Mouse (Mus musculus): ENCODE results near the gene Pde10a. TPM values are rescaled to one million over a fixed set of nuclear protein-coding genes. Genes with fewer than 3 reads are reported as not detected.

Pde10a gene
- polyA plus RNA-seq, 1 experiment from 2014 or later: 1.4 TPM

DNA sequence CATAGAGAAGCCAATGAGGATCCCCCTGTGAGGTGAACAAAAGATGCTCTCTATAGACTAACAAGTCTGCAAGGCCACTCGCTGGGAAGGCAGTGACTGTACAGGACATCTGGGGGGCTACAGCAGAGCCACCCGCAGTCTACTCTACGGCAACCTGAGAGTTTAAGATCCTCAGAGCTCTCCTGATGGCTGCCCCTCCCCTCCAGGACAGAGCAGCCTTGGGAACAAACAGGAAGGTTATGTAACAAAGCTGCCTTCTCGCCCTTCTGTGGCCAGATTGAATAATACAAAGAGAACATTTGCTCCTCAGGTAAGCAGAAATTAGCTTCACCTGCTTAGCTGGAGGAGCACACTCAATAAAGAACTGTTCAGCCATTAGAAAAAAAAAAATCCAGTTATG is 7.4 kb downstream of the Pde10a start:
- no peaks in the 10 kb centered on the region for H3K9me3 ChIP-seq
- H3K27ac ChIP-seq: no peak overlapping the region
- WGBS: 67% methylated on average over 4 of the region's 4 CpGs
- H3K36me3 ChIP-seq: no peaks in the 10 kb centered on the region
- no peak overlapping the region for H3K4me3 ChIP-seq (replicated peaks)
- ATAC-seq: no peak
- H3K4me2 ChIP-seq (replicated peaks): no peak overlapping the region
- H3K4me1 ChIP-seq (replicated peaks): no peaks in the 10 kb centered on the region
- no peak overlapping the region for H3K9ac ChIP-seq
- peaks cover 7% of the 10 kb centered on the region for H3K27me3 ChIP-seq (replicated peaks)

DNA sequence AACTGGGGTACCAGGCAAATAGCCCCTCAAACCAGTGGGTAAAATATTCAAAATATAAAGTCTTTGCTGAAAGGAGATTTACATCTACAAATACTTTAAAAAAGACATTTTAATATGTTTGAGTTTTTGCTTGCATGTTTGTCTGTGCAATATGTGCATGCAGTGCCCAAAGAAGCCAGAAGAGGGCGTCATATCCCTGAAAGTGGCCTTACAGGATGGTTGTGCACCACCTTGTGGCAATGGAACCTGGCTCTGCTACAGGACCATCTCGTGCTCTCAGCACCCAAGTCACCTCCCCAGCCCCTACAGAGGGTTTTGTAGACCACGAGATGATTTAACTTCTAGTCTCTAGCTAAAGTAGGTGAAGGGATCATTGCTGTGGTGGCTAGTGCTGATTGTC is 8.7 kb downstream of the Pde10a start:
- Histone ChIP-seq H3K9me3 (no peaks in the 10 kb centered on the region), H3K27ac (no peak overlapping the region), H3K4me1 (replicated peaks) (no peaks in the 10 kb centered on the region), H3K4me2 (replicated peaks) (no peak overlapping the region), H3K36me3 (no peaks in the 10 kb centered on the region), H3K4me3 (replicated peaks) (no peak overlapping the region), H3K27me3 (replicated peaks) (no peaks in the 10 kb centered on the region), H3K9ac (no peak overlapping the region)
- 40% methylated on average over 3 of the region's 3 CpGs for WGBS
- ATAC-seq: no peak

DNA sequence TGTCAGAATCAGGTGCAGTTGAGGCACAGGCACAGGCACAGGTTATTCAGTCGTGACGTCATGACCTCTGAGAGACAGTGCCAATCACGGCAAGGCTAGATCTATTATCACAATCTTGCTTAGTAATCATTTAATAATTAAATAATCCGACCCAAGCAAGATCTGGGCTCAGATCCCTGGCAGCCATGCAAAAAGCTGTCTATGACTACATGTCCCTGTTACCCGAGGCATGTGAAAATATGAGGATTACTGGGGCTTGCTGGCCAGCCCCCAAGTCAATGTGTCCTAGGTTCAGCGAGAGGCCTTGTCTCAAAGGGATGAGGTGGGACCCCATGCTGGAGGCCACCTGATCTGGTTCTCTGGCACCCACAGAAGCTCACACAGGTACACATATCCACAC is 11.3 kb downstream of the Pde10a start:
- H3K9ac ChIP-seq: no peak overlapping the region
- H3K4me2 ChIP-seq (replicated peaks): no peak overlapping the region
- no peaks in the 10 kb centered on the region for H3K27me3 ChIP-seq (replicated peaks)
- ATAC-seq: no peak
- no peak overlapping the region for H3K4me3 ChIP-seq (replicated peaks)
- no peaks in the 10 kb centered on the region for H3K9me3 ChIP-seq
- H3K4me1 ChIP-seq (replicated peaks): no peaks in the 10 kb centered on the region
- H3K36me3 ChIP-seq: no peaks in the 10 kb centered on the region
- 74% methylated on average over 6 of the region's 6 CpGs for WGBS
- no peak overlapping the region for H3K27ac ChIP-seq

DNA sequence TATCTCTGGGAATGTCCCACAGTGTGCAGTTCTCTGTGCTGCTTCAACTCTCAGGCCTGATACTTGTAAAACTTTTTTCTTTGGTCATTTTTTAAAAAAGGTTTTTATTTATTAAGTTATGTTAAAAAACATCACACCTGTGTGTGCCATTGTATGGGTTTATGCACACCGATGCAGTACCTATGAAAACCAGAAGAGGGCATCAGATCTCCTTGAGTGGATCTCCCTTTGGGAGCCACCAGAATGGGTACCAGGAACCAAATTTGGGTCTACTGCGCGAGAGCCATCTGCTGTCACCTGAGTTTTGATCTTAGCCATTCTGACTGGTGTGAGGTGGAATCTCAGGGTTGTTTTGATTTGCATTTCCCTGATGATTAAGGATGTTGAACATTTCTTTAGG is 12.9 kb downstream of the Pde10a start:
- no peaks in the 10 kb centered on the region for H3K9me3 ChIP-seq
- no peaks in the 10 kb centered on the region for H3K36me3 ChIP-seq
- no peak overlapping the region for H3K9ac ChIP-seq
- 71% methylated on average over 3 of the region's 3 CpGs for WGBS
- H3K27me3 ChIP-seq (replicated peaks): no peaks in the 10 kb centered on the region
- ATAC-seq: no peak
- H3K4me2 ChIP-seq (replicated peaks): no peak overlapping the region
- no peaks in the 10 kb centered on the region for H3K4me1 ChIP-seq (replicated peaks)
- no peak overlapping the region for H3K27ac ChIP-seq
- no peak overlapping the region for H3K4me3 ChIP-seq (replicated peaks)

DNA sequence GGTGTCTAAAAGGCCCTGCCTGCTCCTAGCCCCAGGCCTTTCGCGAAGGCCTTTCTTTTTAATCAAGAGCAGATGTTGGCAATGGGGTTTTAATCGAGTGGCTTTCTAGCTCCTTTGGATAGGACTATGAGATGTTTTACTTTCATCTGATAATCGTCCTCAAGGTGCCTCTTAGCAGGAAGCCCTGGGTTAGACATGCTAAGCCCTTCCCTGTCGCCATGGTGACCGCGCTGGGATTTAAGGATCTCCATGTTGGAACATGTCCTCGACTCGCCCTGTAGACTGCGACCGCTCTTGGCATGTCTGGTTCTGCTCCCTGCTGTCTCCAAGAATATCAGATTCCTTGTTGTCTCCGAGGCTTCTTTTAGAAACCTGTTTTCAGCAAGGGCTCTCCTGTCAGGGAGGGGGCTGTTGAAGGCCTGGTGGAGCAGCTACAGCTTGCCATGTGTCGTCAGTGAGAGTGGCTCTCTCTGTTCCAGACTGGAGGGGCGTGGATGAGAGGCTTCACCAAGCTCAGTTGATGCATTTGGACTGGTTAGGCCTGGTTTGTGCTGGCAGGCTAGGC is 16.9 kb downstream of the Pde10a start:
- ATAC-seq: no peak
- WGBS: 80% methylated on average over 14 of the region's 14 CpGs
- H3K9me3 ChIP-seq: no peaks in the 10 kb centered on the region
- H3K4me1 ChIP-seq (replicated peaks): no peaks in the 10 kb centered on the region
- H3K36me3 ChIP-seq: no peaks in the 10 kb centered on the region
- H3K4me3 ChIP-seq (replicated peaks): no peak overlapping the region
- no peak overlapping the region for H3K27ac ChIP-seq
- H3K4me2 ChIP-seq (replicated peaks): no peak overlapping the region
- no peak overlapping the region for H3K9ac ChIP-seq
- no peaks in the 10 kb centered on the region for H3K27me3 ChIP-seq (replicated peaks)

DNA sequence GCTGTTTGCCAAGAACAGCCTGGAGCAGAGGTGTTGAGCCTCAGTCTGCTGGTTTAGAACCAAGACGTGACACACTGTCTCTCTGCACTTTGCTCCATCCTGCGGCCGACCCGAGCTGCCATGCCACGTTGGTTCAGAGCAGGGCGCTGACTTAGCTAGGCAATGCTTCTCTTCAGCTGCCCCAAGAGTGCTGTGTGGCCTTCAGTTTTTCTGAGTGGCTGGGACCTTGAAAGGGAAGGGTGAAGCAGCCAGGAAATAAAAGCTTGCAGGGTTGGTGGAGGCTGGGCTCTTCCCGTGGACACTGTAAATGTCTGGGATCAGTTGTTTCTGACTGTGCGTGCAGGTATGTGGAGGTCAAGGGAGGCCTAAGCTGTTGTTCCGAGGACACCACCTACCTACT is 21.2 kb downstream of the Pde10a start:
- Histone ChIP-seq H3K4me1 (replicated peaks) (no peaks in the 10 kb centered on the region), H3K4me2 (replicated peaks) (no peak overlapping the region)
- 72% methylated on average over 9 of the region's 9 CpGs for whole genome bisulfite sequencing

DNA sequence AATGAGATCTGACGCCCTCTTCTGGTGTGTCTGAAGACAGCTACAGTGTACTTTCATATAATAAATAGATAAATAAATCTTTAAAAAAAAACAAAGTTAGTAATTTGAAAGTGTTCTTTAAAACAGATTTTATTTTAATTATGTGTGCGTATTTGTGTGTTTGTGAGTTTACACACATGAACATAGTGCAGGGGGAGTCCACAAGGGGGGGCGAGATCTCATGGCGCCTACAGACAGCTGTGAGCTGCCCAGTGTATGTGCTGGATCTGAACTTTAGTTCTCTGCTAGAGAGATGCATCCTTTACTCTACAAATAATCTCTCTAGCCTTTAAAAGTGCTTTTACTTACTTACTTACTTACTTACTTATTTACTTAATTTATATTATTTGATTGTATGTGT is 23.6 kb downstream of the Pde10a start:
- no peaks in the 10 kb centered on the region for H3K27me3 ChIP-seq (replicated peaks)
- no peak overlapping the region for H3K9ac ChIP-seq
- H3K27ac ChIP-seq: no peak overlapping the region
- H3K4me2 ChIP-seq (replicated peaks): no peak overlapping the region
- no peak for ATAC-seq
- no peak overlapping the region for H3K4me3 ChIP-seq (replicated peaks)
- 81% methylated on average over 4 of the region's 4 CpGs for WGBS
- H3K36me3 ChIP-seq: no peaks in the 10 kb centered on the region
- no peaks in the 10 kb centered on the region for H3K9me3 ChIP-seq
- H3K4me1 ChIP-seq (replicated peaks): no peaks in the 10 kb centered on the region

More for the DNA sequence above, 21.2 kb downstream of the Pde10a start:
- Histone ChIP-seq H3K27ac (no peak overlapping the region), H3K27me3 (replicated peaks) (no peaks in the 10 kb centered on the region), H3K9me3 (no peaks in the 10 kb centered on the region), H3K9ac (no peak overlapping the region), H3K4me3 (replicated peaks) (no peak overlapping the region), H3K36me3 (no peaks in the 10 kb centered on the region)
- ATAC-seq: no peak

DNA sequence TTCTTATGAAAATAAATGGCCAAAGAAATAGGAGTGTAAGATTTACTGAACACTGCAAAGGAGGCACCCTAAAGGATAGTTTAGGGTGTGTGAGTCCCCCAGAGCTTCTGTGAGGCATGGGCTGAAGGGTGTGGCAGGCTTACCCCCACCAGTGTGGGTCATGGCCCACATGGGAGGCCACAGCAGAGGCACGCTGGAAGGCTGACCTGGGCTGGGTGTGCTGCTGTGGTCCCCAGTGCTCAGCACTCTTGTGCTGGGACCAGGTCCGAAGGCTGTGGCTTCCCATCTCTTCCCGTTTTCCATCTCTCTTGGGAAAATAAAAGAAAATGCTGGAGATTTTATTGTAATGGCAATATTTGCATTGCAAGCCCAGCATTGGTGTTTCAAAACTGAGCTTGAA is 26.5 kb downstream of the Pde10a start:
- Histone ChIP-seq H3K9ac (no peak overlapping the region), H3K4me1 (replicated peaks) (no peaks in the 10 kb centered on the region), H3K4me2 (replicated peaks) (no peak overlapping the region), H3K27me3 (replicated peaks) (no peaks in the 10 kb centered on the region), H3K27ac (no peak overlapping the region), H3K4me3 (replicated peaks) (no peak overlapping the region), H3K9me3 (no peaks in the 10 kb centered on the region), H3K36me3 (no peaks in the 10 kb centered on the region)
- 64% methylated on average over 3 of the region's 3 CpGs for WGBS
- ATAC-seq: no peak

DNA sequence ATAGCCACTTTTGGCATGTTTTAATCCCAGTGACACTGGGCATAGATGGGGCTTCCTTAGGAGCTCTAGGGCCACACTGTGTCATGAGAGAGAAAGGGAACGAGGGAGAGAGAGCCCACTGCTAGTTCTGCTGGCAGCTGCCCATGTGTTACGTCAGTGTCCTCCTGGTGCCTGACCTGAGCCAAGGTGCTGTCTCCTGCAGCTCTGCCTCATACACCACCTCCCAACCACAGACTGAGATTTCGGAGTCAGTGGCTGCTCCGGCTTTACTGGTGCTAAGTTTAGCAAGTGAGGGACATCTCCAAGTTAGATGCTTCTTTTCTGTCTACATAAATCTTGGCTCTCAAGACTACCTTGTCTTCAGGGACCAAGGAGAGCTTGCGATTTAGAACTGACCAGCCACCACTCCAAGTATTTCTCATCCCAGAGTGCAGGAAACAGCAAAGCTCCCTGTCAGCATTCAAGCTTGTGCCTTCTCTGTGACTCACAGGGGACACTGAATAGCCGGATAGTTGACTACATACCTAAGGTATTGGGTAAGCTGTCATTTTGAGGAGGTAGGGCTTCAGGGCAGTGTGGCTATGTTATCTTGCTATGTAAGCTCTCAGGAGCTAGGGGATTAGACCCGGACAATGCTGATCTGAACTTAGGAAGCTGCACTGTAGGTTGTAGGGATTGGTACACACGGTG is 27.3 kb downstream of the Pde10a start:
- no peak for ATAC-seq
- Histone ChIP-seq H3K4me3 (replicated peaks) (no peak overlapping the region), H3K27ac (no peak overlapping the region), H3K9me3 (no peaks in the 10 kb centered on the region), H3K4me2 (replicated peaks) (no peak overlapping the region), H3K9ac (no peak overlapping the region), H3K27me3 (replicated peaks) (no peaks in the 10 kb centered on the region), H3K4me1 (replicated peaks) (no peaks in the 10 kb centered on the region), H3K36me3 (no peaks in the 10 kb centered on the region)
- WGBS: 65% methylated on average over 8 of the region's 8 CpGs

DNA sequence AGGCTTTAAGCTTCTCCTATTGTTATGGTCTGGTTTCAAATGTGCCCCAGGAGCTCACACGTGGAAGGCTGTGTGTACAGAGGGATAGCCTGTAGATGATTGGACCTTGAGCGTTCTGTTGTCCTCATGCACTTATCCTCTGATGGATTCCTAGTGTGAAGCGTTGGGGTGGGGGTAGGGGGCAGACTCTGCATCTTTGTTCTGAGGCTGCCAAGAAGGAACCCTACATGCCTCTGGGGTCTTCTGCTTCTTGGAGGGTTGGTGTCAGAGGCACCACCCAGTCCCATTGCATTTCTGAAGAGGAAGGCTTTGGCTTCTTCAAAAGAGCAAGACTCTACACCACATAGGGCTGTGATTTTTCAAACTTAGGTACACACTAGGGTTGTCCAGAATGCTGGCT is 28.4 kb downstream of the Pde10a start:
- no peak overlapping the region for H3K4me2 ChIP-seq (replicated peaks)
- WGBS: 73% methylated on average over 3 of the region's 3 CpGs
- no peak for ATAC-seq
- H3K4me1 ChIP-seq (replicated peaks): no peaks in the 10 kb centered on the region
- H3K9ac ChIP-seq: no peak overlapping the region
- no peaks in the 10 kb centered on the region for H3K9me3 ChIP-seq
- no peak overlapping the region for H3K4me3 ChIP-seq (replicated peaks)
- no peaks in the 10 kb centered on the region for H3K27me3 ChIP-seq (replicated peaks)
- no peak overlapping the region for H3K27ac ChIP-seq
- H3K36me3 ChIP-seq: no peaks in the 10 kb centered on the region

DNA sequence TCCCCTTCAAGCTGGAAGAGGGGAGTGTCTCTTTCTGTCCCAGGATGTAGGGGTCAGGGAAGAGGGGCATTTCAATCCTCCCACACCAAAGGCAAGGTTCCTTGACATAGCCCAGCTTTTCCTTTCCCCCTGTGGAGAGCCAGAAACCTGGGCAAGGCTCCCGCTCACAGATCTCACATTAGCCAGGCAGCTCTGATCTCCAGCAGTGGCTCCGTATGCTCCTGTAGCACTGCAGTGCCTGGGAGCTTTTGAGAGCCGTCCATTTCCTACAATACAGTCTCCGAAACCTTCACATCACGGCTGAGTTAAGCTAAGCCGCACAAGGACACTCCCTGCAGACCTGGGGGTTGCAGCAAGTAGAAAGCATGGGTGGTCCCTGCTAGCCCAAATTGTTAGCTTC is 29.0 kb downstream of the Pde10a start:
- Histone ChIP-seq H3K36me3 (no peaks in the 10 kb centered on the region), H3K4me2 (replicated peaks) (no peak overlapping the region), H3K4me1 (replicated peaks) (no peaks in the 10 kb centered on the region), H3K4me3 (replicated peaks) (no peak overlapping the region), H3K27me3 (replicated peaks) (no peaks in the 10 kb centered on the region), H3K9me3 (no peaks in the 10 kb centered on the region), H3K9ac (no peak overlapping the region), H3K27ac (no peak overlapping the region)
- 83% methylated on average over 6 of the region's 6 CpGs for WGBS
- ATAC-seq: no peak

DNA sequence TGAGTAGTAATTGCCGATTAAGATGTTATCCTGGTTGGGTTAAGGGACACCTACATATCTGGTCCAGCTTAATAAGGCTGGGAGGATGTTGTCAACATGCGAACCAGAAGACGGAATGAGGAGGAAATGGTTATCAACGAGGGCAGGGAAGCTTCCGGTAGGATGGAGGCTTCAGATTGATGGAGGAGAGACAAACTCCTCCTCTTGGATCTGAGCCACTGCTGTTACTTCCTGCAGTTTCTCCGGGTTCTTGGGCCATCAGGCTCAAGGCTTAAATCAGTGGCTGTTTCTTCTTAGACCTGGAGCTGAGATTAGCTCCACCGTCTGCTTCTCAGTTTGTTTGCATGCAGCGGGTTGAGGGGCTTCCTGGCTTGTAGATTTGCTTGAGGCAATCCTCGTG is 30.6 kb downstream of the Pde10a start:
- no peaks in the 10 kb centered on the region for H3K27me3 ChIP-seq (replicated peaks)
- WGBS: 65% methylated on average over 9 of the region's 9 CpGs
- H3K4me2 ChIP-seq (replicated peaks): no peak overlapping the region
- no peak overlapping the region for H3K27ac ChIP-seq
- no peak overlapping the region for H3K9ac ChIP-seq
- H3K4me3 ChIP-seq (replicated peaks): no peak overlapping the region
- no peaks in the 10 kb centered on the region for H3K4me1 ChIP-seq (replicated peaks)
- H3K36me3 ChIP-seq: no peaks in the 10 kb centered on the region
- ATAC-seq: no peak
- H3K9me3 ChIP-seq: no peaks in the 10 kb centered on the region

DNA sequence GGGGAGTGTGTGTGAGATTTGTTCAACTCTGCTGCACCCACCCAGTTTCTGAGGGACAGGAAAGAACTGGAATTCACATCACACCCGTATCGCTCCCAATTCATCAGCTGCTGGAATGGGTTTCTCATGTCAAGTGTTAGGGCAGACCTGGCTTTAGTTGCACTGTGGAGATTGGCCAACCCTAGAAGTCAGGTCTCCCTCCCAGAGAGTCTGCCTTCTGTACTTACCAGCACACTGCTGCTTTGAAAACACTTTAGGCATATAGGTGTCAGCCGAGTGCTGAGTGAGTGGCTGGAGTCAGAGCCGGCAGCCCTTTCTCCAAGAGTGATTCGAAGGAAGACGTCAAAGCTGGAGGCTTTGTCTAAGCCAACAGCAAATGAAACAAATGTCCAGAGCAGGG is 31.1 kb downstream of the Pde10a start:
- Histone ChIP-seq H3K27me3 (replicated peaks) (no peaks in the 10 kb centered on the region), H3K36me3 (no peaks in the 10 kb centered on the region), H3K9me3 (no peaks in the 10 kb centered on the region), H3K4me2 (replicated peaks) (no peak overlapping the region), H3K4me3 (replicated peaks) (no peak overlapping the region), H3K9ac (no peak overlapping the region), H3K4me1 (replicated peaks) (no peaks in the 10 kb centered on the region), H3K27ac (no peak overlapping the region)
- no peak for ATAC-seq
- 75% methylated on average over 6 of the region's 6 CpGs for WGBS
